Mouse (Mus musculus): ENCODE data around the gene Ppfia3. TPM values are rescaled to one million over a fixed set of nuclear protein-coding genes. Genes with fewer than 3 reads are reported as not detected.

The Ppfia3 gene
- polyA plus RNA-seq, 1 experiment: 84.3 TPM

- no peaks in the 10 kb centered on the region for H3K27me3 ChIP-seq (ENCODE audit: control insufficient read depth, insufficient read depth, low read length)
- no peak overlapping the region for H3K4me3 ChIP-seq (replicated peaks; ENCODE audit: insufficient read depth, low read depth, low read length)
- no peak for DNase-seq
- no peaks in the 10 kb centered on the region; the same call in 1 of the 2 replicates for H3K4me1 ChIP-seq (ENCODE audit: control insufficient read depth, insufficient read depth, low read length)
- no peak for TF ChIP-seq CTCF (IDR thresholded peaks at IDR 0.05; ENCODE audit: borderline replicate concordance, insufficient read depth, low read depth, low read length)
- 91% methylated on average over 8 of the region's 8 CpGs for WGBS
- no peak overlapping the region for H3K27ac ChIP-seq (ENCODE audit: insufficient read depth, low read length)
These were observed 7.8 kb upstream of the Ppfia3 start for GRCm38 (mm10) chr7:45374620-45375019.

- Histone ChIP-seq H3K27ac (ENCODE audit: insufficient read depth, low read length) (no peak overlapping the region), H3K27me3 (ENCODE audit: control insufficient read depth, insufficient read depth, low read length) (no peaks in the 10 kb centered on the region), H3K4me1 (ENCODE audit: control insufficient read depth, insufficient read depth, low read length) (peaks cover 12% of the 10 kb centered on the region), H3K4me3 (replicated peaks; ENCODE audit: insufficient read depth, low read depth, low read length) (no peak overlapping the region)
- no peak for TF ChIP-seq POLR2A (IDR thresholded peaks at IDR 0.05; ENCODE audit: borderline replicate concordance, insufficient read depth, low read length)
- TF ChIP-seq CTCF (IDR thresholded peaks at IDR 0.05; ENCODE audit: borderline replicate concordance, insufficient read depth, low read depth, low read length): no peak
- DNase-seq: no peak
- WGBS: 82% methylated on average over 5 of the region's 5 CpGs
These were observed 5.6 kb upstream of the Ppfia3 start for GRCm38 (mm10) chr7:45372371-45372770.

DNA sequence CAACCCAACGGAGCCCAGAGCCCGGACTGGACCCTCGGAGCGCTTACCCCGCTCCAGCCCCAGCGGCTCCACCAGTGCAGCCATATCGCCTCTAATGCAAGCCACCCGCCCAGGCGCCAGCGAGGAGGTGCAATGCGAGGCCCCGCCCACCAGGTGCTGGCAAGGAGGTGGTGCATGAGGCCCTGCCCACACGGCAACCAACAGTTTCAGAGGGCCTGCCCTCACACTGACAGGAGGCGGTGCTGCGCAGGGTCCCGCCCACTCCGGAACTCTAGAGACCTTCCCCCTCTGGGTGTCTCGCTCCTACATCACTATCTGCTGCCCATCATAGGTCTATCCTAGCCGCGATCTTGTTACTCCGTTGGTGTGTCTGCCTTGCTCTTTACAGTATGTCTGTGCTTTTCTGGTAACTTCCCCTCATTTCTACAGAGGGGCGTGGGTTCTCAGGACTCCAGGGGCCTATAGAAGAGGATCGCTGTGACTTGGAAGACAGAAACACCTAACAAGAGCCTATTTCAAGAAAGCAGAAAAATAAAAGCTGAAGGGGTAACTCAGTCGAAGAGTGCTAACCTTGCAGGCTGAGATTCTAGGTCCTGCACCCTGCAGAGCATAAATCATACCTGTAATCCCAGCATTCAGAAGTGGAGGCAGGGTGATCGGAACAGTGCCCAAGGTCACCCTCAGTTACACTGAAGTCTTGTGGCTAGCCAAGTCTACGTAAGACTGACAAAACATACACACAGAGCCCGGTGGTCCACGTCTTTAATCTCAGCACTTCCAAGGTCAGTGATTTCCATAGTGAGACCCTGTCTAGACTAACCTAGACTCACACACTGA, 3.9 kb upstream of the Ppfia3 start, which contains the start of gene Lin7b:
Gene Lin7b (minus strand): TSS at position 109 of the 837 bp plus-strand sequence.
- 12% methylated on average over 28 of the region's 28 CpGs for WGBS
- DNase-seq: peak; percentile 89
- H3K27me3 ChIP-seq (ENCODE audit: control insufficient read depth, insufficient read depth, low read length): no peaks in the 10 kb centered on the region
- H3K4me1 ChIP-seq (ENCODE audit: control insufficient read depth, insufficient read depth, low read length): peaks cover 12% of the 10 kb centered on the region
- peak within 1 kb of the TSS; percentile 12; the same call in 1 of the 2 replicates for H3K27ac ChIP-seq (ENCODE audit: insufficient read depth, low read length)
- peak within 1 kb of the TSS; percentile 70 for H3K4me3 ChIP-seq (replicated peaks; ENCODE audit: insufficient read depth, low read depth, low read length)
- TF ChIP-seq CTCF (IDR thresholded peaks at IDR 0.05; ENCODE audit: borderline replicate concordance, insufficient read depth, low read depth, low read length): no peak
- no peak; the same call in 1 of the 2 replicates for TF ChIP-seq POLR2A (IDR thresholded peaks at IDR 0.05; ENCODE audit: borderline replicate concordance, insufficient read depth, low read length)

GRCm38 (mm10) chr7:45369836-45370474, 3.1 kb upstream of the Ppfia3 start:
- H3K27ac ChIP-seq (ENCODE audit: insufficient read depth, low read length): peak overlapping the region; percentile 12; the same call in 1 of the 2 replicates
- 0 out of 2 replicates have a peak, but pooled peaks have one; percentile 15 for TF ChIP-seq POLR2A (IDR thresholded peaks at IDR 0.05; ENCODE audit: borderline replicate concordance, insufficient read depth, low read length)
- no peak for TF ChIP-seq CTCF (IDR thresholded peaks at IDR 0.05; ENCODE audit: borderline replicate concordance, insufficient read depth, low read depth, low read length)
- H3K4me3 ChIP-seq (replicated peaks; ENCODE audit: insufficient read depth, low read depth, low read length): peak overlapping the region; percentile 70
- DNase-seq: peak in 1 of 2 experiments; percentile 40
- 2% methylated on average over 52 of the region's 52 CpGs for WGBS
- H3K27me3 ChIP-seq (ENCODE audit: control insufficient read depth, insufficient read depth, low read length): no peaks in the 10 kb centered on the region
- H3K4me1 ChIP-seq (ENCODE audit: control insufficient read depth, insufficient read depth, low read length): peaks cover 12% of the 10 kb centered on the region

- no peak for TF ChIP-seq CTCF (IDR thresholded peaks at IDR 0.05; ENCODE audit: borderline replicate concordance, insufficient read depth, low read depth, low read length)
- TF ChIP-seq POLR2A (IDR thresholded peaks at IDR 0.05; ENCODE audit: borderline replicate concordance, insufficient read depth, low read length): no peak
- Histone ChIP-seq H3K27ac (ENCODE audit: insufficient read depth, low read length) (no peak overlapping the region), H3K4me3 (replicated peaks; ENCODE audit: insufficient read depth, low read depth, low read length) (no peak overlapping the region), H3K4me1 (ENCODE audit: control insufficient read depth, insufficient read depth, low read length) (peaks cover 12% of the 10 kb centered on the region), H3K27me3 (ENCODE audit: control insufficient read depth, insufficient read depth, low read length) (no peaks in the 10 kb centered on the region)
- 74% methylated on average over 16 of the region's 16 CpGs for WGBS
- DNase-seq: no peak
These were observed 2.4 kb upstream of the Ppfia3 start for GRCm38 (mm10) chr7:45369022-45369745.

GRCm38 (mm10) chr7:45368178-45368577, 1.4 kb upstream of the Ppfia3 start:
- H3K27ac ChIP-seq (ENCODE audit: insufficient read depth, low read length): peak overlapping the region; percentile 2
- DNase-seq: peak; percentile 37 to 48
- 65% methylated on average over 15 of the region's 15 CpGs for WGBS
- no peak for TF ChIP-seq CTCF (IDR thresholded peaks at IDR 0.05; ENCODE audit: borderline replicate concordance, insufficient read depth, low read depth, low read length)
- TF ChIP-seq POLR2A (IDR thresholded peaks at IDR 0.05; ENCODE audit: borderline replicate concordance, insufficient read depth, low read length): no peak
- no peaks in the 10 kb centered on the region for H3K27me3 ChIP-seq (ENCODE audit: control insufficient read depth, insufficient read depth, low read length)
- H3K4me1 ChIP-seq (ENCODE audit: control insufficient read depth, insufficient read depth, low read length): peaks cover 16% of the 10 kb centered on the region
- peak overlapping the region; percentile 72 for H3K4me3 ChIP-seq (replicated peaks; ENCODE audit: insufficient read depth, low read depth, low read length)

DNA sequence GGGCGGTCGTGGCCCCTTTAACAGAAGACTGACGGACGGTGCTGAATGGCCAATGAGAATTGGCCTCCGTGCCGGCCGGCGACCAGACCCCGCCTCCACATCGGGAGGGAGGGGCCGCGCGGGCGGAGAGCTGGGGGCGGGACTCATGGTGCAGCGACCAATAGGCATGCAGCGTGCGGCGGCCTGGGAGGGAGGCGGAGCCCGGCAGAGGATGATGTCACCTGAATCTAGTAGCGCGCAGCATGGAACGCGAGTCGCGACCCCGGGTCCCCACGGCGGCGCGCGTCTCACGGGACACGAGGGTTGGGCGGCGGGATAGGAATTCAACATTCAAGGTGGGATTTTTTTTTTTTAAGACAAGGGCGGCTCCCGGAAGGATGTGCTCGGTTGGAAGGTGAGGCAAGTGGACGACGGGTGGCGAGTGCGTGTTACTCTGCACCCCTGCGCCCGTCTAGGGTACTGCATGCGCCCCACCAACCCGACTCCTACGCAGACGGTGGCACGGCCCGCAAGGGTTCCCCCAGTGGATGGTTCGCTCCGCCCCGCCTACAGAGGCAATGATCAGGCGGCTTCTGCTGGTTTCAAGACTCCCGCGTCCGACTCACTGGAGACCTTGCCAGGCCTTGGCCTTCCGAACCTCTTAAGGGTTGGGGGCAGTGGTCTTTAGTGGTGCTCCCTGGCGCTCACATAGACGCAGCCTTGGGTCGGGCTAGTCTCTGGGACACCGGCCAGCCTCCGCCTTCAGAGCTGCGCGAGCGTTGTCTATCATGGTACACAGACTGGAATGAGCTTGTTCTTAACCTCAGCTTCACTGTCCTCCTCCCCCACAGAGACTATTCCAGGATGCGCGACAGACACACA, 431 bp upstream of the Ppfia3 start:
- TF ChIP-seq POLR2A (IDR thresholded peaks at IDR 0.05; ENCODE audit: borderline replicate concordance, insufficient read depth, low read length): peak; percentile 52; the same call in 1 of the 2 replicates
- peak; percentile 83 for TF ChIP-seq CTCF (IDR thresholded peaks at IDR 0.05; ENCODE audit: borderline replicate concordance, insufficient read depth, low read depth, low read length)
- peak overlapping the region; percentile 72 for H3K4me3 ChIP-seq (replicated peaks; ENCODE audit: insufficient read depth, low read depth, low read length)
- DNase-seq: peak; percentile 99
- H3K4me1 ChIP-seq (ENCODE audit: control insufficient read depth, insufficient read depth, low read length): peaks cover 16% of the 10 kb centered on the region
- under 1% methylated on average over 70 of the region's 70 CpGs for WGBS
- peak overlapping the region; percentile 83 for H3K27ac ChIP-seq (ENCODE audit: insufficient read depth, low read length)
- H3K27me3 ChIP-seq (ENCODE audit: control insufficient read depth, insufficient read depth, low read length): no peaks in the 10 kb centered on the region
